Mouse (Mus musculus) colon, adult 2 months (tissue): ENCODE results near the gene Cog4. TPM values are rescaled to one million over a fixed set of nuclear protein-coding genes. Genes with fewer than 3 reads are reported as not detected.

Source experiments
- polyA plus RNA-seq: library from polyadenylated mRNA; depleted of rRNA; stranded (reverse); fragments of >200 nt; gene quantifications from 2 replicates; pipeline ENCODE4 v1.2.3, GENCODE M21; 2012; rRNA removed

Gene Cog4
- 23.2 and 23.5 TPM in 2 replicates for polyA plus RNA-seq

DNA sequence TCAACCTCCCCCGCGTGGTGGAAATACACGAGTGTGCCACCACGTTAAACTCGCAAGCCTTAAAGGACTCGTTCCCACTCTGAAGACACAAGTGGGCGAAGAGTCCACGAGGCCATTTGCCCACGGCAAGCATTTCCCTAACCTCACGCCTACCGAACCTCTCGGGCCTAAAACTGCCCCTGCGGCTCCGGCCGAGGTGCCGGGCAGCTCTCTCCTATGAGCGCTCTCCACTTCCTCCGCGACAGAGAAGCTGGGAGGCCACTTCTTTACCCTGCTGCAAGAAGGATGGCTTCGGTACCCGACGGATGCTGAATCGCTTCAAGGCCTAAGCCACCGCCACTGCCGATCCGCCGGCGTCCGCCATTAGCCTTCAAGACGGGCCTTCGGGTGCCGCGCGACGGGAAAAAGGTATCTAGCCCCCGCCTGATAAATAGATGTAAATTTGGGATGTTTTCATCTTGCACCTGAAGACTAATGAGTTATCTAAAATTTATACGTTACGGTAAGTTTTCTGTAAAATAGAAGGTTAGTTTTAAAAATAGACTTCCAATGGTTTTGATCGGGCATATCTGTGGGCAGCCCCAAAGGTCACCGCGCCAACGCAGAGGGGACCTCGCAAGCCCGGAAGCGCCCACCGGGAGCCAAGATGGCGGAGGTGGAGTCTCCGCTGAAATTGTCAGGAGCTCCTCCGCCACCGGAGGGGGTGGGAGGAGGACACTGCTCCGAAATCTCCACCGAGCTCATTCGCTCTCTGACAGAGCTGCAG is at the start of gene Cog4, which contains the start of gene Sf3b3:
Gene Cog4 (plus strand): TSS at position 196 of the 766 bp plus-strand sequence.
Gene Sf3b3 (minus strand): TSS at position 383 of the 766 bp plus-strand sequence.

DNA sequence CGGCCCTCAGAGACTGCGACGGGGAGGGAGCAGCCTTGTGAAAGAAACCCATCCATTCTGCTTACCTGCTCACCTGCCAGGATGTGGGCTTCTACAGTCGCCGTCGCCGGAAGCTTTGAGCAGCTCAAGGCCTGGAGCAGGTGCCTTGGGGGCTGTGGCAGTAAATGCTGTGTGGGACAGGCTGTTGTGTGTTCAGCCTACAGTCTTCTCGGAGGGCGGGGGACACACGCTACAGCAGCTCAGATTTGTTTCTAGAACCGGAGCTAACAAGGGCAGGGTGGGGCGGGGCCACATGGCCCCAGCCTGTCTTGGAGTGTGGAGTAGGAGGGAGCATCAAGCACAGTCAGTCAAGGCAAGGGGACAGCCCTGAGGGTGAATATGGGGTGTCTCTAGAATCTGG is 40.7 kb upstream of the Cog4 start, which contains the start of gene Il34:
Gene Il34 (minus strand): TSS at position 256 of the 400 bp plus-strand sequence.

GRCm38 (mm10) chr8:110901839-110902578 is 55.6 kb downstream of the Cog4 start, which contains the start of gene Fuk:
Fuk (minus strand) TSS chr8:110902488.

DNA sequence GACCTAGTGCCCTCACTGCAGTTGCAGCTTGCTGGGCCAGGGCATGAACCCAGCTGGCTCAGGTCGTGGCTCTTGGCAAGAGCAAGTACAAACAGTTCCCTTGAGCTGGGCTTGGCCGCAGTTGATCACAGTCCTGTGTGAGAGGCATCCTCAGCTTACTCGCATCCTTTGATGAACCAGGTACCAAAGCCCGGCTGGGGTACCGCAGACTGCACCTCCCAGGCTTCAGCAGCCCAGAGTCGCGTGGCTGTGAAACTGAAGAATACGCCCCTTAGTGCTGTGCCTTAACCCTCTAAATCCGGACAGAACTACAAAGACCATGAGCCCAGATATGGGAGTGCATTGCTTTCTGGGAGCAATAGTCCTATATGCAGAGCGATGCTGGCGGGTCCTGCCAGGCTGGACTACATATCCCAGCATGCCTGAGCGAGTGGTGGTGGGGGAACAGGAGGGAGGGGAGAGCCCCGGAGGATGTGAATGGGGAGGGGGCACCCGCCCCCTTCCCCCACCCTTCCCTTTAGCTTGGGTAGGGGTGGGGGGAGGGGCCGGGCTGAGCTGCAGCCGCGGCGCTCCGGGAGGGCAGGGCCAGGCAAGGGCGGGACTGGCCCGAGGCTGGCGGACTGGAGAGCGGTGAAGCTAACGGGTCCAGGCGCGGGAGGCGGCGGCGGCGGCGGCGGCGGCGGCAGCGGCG is 73.1 kb downstream of the Cog4 start, which contains the start of gene St3gal2:
Gene St3gal2 (plus strand): TSS at position 582 of the 691 bp plus-strand sequence.

Other genes with a start within 250 kb of the Cog4 start
- gene Vac14, start 228.0 kb upstream of the Cog4 start, polyA plus RNA-seq = 29.8 and 30.8 TPM in 2 replicates
- gene Mtss1l, start 125.1 kb upstream of the Cog4 start, polyA plus RNA-seq = 57.3 and 58.0 TPM in 2 replicates
- gene Il34, start 40.7 kb upstream of the Cog4 start, polyA plus RNA-seq = 24.9 and 32.0 TPM in 2 replicates
- 19.6 and 21.8 TPM in 2 replicates for gene Sf3b3, start 187 bp downstream of the Cog4 start, polyA plus RNA-seq
- 54.5 and 54.9 TPM in 2 replicates for gene Fuk, start 55.9 kb downstream of the Cog4 start, polyA plus RNA-seq
- 15.0 and 16.4 TPM in 2 replicates for gene St3gal2, start 73.3 kb downstream of the Cog4 start, polyA plus RNA-seq
- 11.0 and 15.1 TPM in 2 replicates for gene Ddx19a, start 151.2 kb downstream of the Cog4 start, polyA plus RNA-seq
- 2.3 and 2.8 TPM in 2 replicates for gene Ddx19b, start 185.2 kb downstream of the Cog4 start, polyA plus RNA-seq
- 21.5 and 24.6 TPM in 2 replicates for gene Aars, start 186.5 kb downstream of the Cog4 start, polyA plus RNA-seq
- gene Exosc6, start 209.7 kb downstream of the Cog4 start, polyA plus RNA-seq = 83.8 and 109 TPM in 2 replicates
- gene Clec18a, start 245.8 kb downstream of the Cog4 start, polyA plus RNA-seq = not detected in 2 replicates
- 12.6 and 15.7 TPM in 2 replicates for gene Pdpr, start 248.0 kb downstream of the Cog4 start, polyA plus RNA-seq